Mouse (Mus musculus) heart, embryonic 14.5 days (tissue): ENCODE measurements around the gene Plaa. TPM values are rescaled to one million over a fixed set of nuclear protein-coding genes. Genes with fewer than 3 reads are reported as not detected.

ENCODE experiments used
- polyA plus RNA-seq: library from polyadenylated mRNA; unstranded; fragments of >200 nt; fragmentation: Nextera tagmentation; extraction: Ambion mirVana; gene quantifications from 2 replicates; pipeline ENCODE4 v1.2.1, GENCODE M21; 2014

The Plaa gene
- polyA plus RNA-seq, 1 experiment from 2014 or later: 59.3 TPM

Other genes starting within 250 kb of the Plaa start
- not detected in 2 replicates for gene Gm10306, start 46.7 kb downstream of the Plaa start, polyA plus RNA-seq
- 10.0 and 12.3 TPM in 2 replicates for gene Caap1, start 46.4 kb downstream of the Plaa start, polyA plus RNA-seq
- 11.7 and 15.1 TPM in 2 replicates for gene Ift74, start 11.2 kb upstream of the Plaa start, polyA plus RNA-seq
- gene Lrrc19, start 46.9 kb upstream of the Plaa start, polyA plus RNA-seq: 0.16 and 0.26 TPM in 2 replicates
- gene Tek, start 136.0 kb upstream of the Plaa start, polyA plus RNA-seq: 56.8 and 57.7 TPM in 2 replicates